Mouse (Mus musculus): Measurements from ENCODE around the gene Toe1.
A peak's percentile ranks its signal among the peaks of the same experiment; 100 is the strongest.

The Toe1 gene

DNA sequence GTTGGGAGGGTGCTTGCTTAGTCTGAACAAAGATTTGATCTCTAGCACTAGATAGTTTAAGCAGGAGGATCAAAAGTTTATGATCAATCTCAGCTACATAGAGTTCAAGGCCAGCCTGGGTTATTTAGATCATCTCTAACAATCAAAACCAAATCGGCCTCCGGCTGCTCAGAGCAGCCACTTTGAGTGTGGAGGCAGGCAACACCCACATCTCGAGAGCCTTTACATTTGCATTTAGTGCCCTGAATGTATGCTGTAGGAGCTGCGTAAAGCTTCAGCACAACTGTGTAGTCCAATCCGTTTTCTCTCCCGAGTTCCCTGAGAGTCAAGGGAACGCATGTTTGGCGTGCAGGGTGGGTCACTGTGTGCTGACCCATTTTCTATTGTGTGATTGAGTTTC is 15.0 kb downstream of the Toe1 start:
- DNase-seq (ENCODE audit: low spot score), result no peak

DNA sequence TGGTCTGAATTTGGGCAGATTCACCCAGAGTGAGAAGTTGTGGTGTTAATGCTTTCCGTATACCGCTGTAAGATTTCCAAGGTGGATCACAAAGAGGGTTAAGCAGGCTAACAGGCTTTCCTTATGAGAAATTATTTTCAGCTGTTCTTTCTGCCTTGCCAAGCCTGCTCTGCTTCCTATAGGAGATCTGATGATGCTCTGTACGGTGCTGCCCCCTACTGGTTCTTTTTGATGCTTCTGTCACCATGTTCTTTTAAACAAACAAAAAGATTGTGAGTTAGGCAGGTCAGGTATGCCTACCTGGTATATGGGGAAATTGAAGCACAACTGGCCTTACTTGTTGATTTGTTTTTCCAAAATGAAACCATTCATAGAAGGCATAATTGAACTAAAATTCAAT is 18.5 kb downstream of the Toe1 start:
- DNase-seq (ENCODE audit: low spot score), result peak; percentile 76

DNA sequence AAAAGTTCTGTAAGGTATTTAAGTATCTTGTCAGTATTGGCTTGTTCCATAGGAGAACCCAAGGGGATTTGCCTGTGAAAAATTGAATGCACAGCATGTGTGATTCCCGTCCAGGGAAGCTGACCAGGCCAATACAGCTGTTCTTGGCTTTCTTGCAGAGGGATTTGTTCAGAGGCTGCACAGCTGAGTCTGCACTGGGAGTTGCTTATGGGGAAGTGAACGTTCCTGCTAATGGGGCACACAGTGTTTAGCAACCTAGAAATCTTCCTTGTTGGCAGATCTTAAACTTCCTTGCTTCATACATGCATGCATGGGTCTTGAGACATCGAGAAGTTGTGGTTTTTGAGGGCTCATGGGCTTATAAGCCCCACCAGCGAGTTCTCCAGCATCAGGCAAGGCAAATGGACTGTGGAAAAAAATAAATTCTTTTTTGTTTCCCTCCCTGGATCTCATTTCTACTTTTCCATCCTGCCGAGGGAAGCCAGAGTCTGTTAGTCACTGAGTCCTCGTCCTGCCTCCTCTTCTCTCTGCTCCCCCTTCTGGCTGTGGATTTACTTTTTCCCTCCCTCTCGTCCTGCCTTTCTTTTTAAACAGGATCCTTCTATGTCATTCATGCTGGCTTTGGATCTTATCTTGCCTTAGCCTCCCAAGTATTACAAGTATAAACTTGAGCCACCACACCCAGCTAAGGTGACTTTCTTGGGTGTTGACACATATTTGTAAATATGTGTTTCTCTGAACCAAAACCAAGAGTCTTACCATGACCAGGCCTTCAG is 19.3 kb downstream of the Toe1 start:
- DNase-seq (ENCODE audit: low spot score), result no peak

DNA sequence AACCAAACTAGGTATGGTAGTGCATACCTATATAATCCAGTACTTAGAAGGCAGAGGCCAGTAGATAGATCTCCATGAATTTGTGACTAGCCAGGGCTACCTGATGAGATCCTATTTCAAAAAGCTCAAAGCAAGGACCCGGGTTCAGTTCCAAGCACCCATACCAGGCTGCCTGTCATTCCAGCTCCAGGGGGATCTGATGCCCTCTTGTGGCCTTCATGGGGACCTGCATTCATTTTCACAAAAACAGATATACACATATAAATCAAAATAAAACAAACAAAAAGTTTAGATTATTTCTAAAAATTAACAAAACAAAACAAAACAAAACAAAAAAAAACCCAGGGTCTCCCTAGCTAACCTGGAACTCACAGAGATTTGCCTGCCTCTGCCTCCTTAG is 20.9 kb downstream of the Toe1 start:
- no peak for DNase-seq (ENCODE audit: low spot score)

DNA sequence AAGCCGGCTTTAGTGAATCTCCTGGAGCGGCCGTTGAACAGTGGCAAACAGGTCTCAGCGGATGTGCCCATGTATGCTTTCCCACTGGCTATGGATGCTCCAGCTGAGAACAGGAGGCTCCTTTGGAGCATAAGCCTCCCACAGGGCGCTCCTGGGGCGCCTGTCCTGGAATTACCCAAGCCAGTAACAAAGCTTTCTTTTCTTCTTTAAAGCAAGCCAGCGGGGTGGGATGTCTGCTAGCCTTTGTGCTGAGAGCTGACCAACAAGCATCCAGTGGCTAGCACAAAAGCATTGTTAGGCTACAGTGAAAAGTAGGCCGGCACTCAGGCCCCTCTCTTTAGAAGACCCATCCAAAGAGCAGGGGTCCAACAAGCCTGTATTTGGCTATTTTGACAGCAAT is 25.3 kb downstream of the Toe1 start:
- DNase-seq (ENCODE audit: low spot score), result no peak

DNA sequence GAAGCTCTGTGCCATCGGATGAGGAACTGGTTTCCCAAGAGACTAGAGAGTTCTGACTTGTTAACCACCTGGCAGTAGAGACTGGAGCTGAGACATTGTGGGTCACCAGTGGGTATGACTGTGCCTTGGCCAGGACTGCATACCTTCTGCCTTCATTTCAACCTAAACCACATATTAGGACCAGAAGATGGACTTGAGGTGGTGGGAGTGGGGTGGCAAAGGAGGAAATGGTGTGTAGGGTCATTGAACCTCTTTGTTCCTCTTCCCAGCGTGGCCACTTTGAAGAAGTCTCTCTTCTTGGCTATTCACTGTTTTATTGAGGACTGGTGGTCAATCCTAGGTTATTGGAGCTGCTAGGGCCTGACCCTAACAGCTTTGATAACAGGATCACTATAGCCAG is 26.1 kb downstream of the Toe1 start:
- DNase-seq (ENCODE audit: low spot score), result no peak

DNA sequence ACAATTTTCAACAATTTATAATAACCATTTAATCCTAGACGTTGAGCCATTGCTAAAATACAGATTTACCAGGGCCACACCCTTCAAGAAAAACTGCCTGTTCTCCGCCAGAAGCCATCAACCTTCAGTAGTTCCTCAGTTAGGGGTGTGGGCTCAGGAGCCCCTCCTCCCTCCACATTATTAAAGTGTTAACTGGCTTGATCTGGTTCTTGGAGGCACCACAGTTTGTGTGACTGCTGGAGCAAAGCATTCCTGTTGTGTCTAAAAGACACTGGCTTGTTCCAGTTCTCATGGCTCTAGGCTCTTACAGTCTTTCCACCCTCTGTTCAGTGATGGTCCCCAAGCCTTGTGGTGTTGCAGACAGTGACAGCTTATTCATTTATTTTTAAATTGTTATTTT is 26.9 kb downstream of the Toe1 start:
- no peak for DNase-seq (ENCODE audit: low spot score)

DNA sequence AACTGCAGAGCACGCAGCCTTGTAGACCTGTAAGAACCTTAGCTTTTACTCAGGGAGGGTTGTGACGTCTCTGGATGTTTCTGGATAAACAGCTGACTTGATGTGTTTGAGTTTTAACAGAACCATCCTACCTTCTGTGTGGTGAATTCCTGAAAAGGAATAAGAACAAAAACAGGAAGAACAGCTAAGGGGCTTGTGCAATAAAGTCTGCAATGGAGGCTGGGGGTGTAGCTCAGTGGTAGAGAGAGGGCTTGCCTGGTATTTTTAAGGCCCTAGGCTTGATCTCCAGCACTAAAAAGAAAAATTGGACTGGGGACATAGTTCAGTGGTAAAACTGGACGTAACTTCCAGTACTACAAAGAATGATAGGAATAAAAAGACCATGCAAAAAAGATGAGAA is 30.4 kb downstream of the Toe1 start:
- no peak for DNase-seq (ENCODE audit: low spot score)

DNA sequence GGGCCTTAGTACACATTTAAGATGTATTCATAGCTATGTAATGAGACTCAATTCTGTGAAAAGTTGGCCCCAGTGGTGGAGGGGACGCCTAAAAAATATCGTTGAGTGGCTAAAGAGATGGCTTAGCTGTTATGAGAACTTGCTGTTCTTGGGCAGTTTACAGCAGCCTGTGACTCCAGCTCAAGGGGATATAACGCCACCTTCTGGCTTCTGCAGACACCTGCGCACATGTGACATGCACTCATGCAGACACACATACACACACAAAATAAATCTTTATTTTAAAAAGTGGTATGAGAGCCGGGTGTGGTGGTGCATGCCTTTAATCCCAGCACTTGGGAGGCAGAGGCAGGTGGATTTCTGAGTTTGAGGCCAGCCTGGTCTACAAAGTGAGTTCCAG is 31.0 kb downstream of the Toe1 start:
- DNase-seq (ENCODE audit: low spot score), result no peak

DNA sequence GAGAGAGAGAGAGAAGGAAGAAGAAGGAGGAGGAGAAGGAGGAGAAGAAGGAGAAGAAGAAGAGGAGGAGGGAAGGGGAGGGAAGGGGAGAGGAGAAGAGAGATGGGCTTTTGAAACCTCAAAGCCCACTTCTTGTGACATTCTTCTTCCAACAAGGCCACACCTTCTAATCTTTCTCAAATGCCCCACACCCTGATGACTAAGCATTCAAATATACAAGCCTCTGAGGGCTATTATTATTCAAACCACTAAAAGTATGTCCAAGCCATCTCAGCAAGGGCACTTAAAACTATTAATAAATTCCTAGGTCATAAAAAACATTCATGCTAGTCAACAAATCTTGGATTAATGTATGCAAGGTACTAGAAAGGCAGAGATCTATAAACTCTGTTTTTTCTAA is 38.4 kb downstream of the Toe1 start:
- no peak for DNase-seq (ENCODE audit: low spot score)

DNA sequence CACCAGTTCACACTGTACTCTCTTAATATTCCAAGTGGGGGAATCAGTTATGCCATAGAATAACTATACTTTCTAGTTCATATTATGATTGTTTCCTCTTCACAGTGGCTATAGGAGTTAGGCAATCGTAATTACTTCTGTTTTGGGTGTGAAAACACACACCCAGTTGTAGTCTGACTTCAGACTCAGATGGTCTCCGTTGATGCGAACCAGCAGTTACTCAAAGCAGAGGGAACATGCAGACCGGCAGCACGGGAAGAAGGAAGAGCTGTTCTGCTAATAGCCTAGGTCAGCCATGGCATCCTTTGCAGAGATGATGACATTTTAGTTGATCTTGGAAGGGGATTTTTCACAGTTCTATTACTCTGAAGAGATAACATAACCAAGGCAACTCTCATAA is 38.9 kb downstream of the Toe1 start:
- DNase-seq (ENCODE audit: low spot score), result no peak

DNA sequence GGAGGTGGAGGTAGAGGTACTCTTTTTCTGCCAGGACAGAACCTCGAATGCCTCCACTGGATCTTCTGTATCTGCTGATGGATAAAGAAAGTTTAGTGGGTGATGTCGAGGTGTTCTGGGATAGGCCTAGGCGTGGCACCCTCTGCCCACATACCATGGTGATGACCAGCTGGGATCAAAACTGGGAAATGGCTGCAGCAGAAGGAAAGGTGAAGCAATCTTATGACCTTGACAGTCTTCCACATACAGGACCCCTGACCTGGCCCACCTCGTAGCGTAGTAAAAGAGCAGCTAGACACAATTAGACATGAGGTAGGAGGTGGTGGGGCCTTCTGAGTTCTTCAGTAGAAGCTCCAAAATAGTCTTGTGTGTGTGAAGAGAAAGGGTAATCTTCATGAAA is 43.4 kb downstream of the Toe1 start:
- DNase-seq (ENCODE audit: low spot score), result no peak

DNA sequence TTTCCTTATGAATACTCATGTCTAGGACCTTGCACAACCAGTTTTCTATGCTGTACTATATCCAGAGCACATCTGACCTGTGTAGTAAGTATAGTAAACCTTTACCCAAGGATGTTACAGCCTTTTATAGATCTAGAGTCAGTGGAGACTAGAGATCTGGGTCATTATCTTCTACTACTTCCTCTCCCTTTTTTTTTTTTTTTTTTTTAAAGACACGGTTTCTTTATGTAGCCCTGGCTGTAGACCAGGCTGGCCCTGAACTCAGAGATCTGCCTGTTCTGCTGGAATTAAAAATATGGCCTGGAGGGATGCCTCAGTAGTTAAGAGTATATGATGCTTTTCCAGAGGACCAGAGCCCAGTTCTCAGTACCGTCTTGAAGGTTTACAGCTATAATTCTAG is 45.5 kb downstream of the Toe1 start:
- DNase-seq (ENCODE audit: low spot score), result no peak

DNA sequence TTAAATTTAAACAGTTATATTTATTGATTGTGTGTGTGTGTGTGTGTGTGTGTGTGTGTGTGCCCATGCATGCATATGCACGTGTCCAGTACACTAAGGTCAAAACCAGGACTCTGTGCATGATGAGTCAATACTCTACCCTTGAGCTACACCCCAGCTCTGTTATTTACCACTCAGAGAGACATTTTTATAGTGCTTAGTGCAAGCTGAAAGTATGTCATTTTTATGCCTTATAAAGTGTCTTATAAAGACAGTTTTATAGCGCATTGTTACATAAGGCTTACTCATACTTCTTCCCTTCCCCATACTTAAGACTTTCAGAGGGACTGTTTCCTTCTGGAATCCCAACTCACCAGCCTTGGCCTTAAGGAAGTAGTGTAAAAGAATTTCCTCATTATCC is 57.7 kb downstream of the Toe1 start:
- DNase-seq (ENCODE audit: low spot score), result no peak
